Mouse (Mus musculus) thymus, adult 2 months (tissue): ENCODE measurements around the gene Pcbp1. TPM values are rescaled to one million over a fixed set of nuclear protein-coding genes. Genes with fewer than 3 reads are reported as not detected.

Experiments used
- DNase-seq: peaks from one replicate; pipeline ENCODE4 v3.0.0; 2021
- H3K27ac ChIP-seq: fragments of 200-500 bp; 2 replicates; pipeline ENCODE4 v1.5.1; 2012; ENCODE audit warnings: low read length, control low read depth; ENCODE audit not compliant: control insufficient read depth, insufficient read depth
- H3K27me3 ChIP-seq: fragments of 200-500 bp; 2 replicates; pipeline ENCODE4 v1.6.1; 2012; ENCODE audit warnings: mild to moderate bottlenecking, low read length, moderate library complexity, mixed read lengths; ENCODE audit not compliant: control insufficient read depth, insufficient read depth
- H3K36me3 ChIP-seq: fragments of 200-500 bp; 2 replicates; pipeline ENCODE4 v1.6.1; 2012; ENCODE audit warnings: mild to moderate bottlenecking, low read length, moderate library complexity; ENCODE audit not compliant: control insufficient read depth, insufficient read depth
- H3K4me1 ChIP-seq: fragments of 200-500 bp; replicated peaks from 2 replicates; pipeline ENCODE4 v1.6.1; 2012; ENCODE audit warnings: low read length; ENCODE audit not compliant: control insufficient read depth, insufficient read depth
- H3K4me3 ChIP-seq: fragments of 200-500 bp; 2 replicates; pipeline ENCODE4 v1.5.1; 2012; ENCODE audit warnings: mild to moderate bottlenecking, low read length, control low read depth, moderate library complexity; ENCODE audit not compliant: control insufficient read depth, insufficient read depth
- CTCF ChIP-seq: fragments of 200-500 bp; IDR thresholded peaks from 2 replicates; pipeline ENCODE4 v1.5.1; 2012; ENCODE audit warnings: mild to moderate bottlenecking, control low read depth, low read length, moderate library complexity, borderline replicate concordance; ENCODE audit not compliant: control insufficient read depth, poor library complexity, insufficient read depth; ENCODE audit errors: extremely low read depth
- POLR2A ChIP-seq: fragments of 200-500 bp; IDR thresholded peaks from 2 replicates; pipeline ENCODE4 v1.6.1; 2012; ENCODE audit warnings: mild to moderate bottlenecking, low read length, control low read depth, moderate library complexity; ENCODE audit not compliant: control insufficient read depth, poor library complexity, insufficient read depth; ENCODE audit errors: extremely low read depth
- WGBS: fragments of 180-500 bp; shearing (Covaris S2); methylation state at CpG from one replicate; pipeline ENCODE4 v1.1.7; 2018; 5-methylcytosine and 5-hydroxymethylcytosine counted together
- polyA plus RNA-seq: library from polyadenylated mRNA; depleted of rRNA; stranded (reverse); fragments of >200 nt; gene quantifications from 2 replicates; pipeline ENCODE4 v1.2.3, GENCODE M21; 2012

Pcbp1 gene
- polyA plus RNA-seq, 1 experiment: 291 TPM

DNA sequence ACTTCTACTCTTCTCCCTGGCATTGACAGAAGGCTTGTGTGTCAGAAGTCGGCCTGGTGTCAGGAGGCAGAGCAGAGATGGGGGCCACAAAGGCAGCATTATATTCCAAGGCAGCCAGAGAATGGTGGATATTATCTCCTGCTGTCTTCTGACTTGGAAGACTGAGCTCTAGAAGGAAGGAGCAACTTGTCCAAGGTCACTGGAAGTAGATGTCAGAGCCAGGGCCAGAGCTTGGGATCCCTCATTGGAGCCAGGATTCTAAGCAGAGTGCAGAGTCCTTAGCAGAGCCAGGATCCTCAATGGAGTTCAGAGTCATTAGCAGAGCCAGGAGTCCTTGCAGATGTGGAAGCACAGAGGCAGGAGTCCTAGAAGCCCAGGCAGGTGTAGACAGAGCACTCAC, 10.1 kb downstream of the Pcbp1 start:
- 100% methylated on average over 1 of the region's 1 CpGs for WGBS
- TF ChIP-seq POLR2A (no peak), CTCF (no peak)
- H3K4me1 ChIP-seq: no peaks in the 10 kb centered on the region
- H3K27me3 ChIP-seq: no peaks in the 10 kb centered on the region
- H3K27ac ChIP-seq: no peak overlapping the region
- no peak overlapping the region for H3K4me3 ChIP-seq
- H3K36me3 ChIP-seq: no peaks in the 10 kb centered on the region
- DNase-seq: no peak

DNA sequence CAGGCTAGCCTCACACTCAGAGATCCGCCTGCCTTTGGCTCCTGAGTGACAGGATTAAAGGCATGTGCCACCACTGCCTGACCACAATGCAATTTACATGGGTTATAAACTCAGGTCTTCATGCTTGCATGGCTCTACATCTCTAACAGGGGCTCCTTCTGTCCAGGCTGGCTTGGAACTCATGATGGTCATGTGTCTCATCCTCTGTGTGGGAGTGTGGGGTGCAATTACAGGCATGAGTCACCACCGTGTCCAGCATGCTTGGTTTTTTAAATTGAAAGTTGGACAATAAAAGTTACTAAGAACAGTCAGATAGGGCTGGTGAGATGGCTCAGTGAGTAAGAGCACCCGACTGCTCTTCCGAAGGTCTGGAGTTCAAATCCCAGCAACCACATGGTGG, 12.8 kb downstream of the Pcbp1 start:
- DNase-seq: no peak
- Histone ChIP-seq H3K27ac (no peak overlapping the region), H3K4me3 (no peak overlapping the region), H3K27me3 (no peaks in the 10 kb centered on the region), H3K4me1 (no peaks in the 10 kb centered on the region), H3K36me3 (no peaks in the 10 kb centered on the region)
- WGBS: 94% methylated on average over 4 of the region's 4 CpGs
- TF ChIP-seq CTCF (no peak), POLR2A (no peak)

DNA sequence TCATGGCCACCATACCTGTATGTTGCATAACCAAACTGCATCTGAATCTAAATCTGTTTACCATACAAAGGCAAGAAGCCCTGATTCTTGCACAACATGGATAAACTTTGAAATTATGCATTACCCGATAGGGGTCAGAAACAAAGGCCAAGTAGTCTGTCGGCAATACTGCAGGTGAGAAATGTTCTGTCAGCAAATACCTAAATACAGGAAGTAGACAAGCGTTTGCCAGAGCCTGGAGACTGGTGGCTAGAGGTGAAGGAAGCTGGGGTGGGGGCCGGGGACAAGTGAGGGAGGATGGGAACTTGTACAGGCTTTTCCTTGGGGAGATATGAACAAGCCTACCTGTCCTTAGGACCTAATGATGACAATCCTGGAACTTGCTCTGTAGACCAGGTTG, 15.1 kb downstream of the Pcbp1 start:
- DNase-seq: no peak
- TF ChIP-seq POLR2A (no peak), CTCF (no peak)
- no peaks in the 10 kb centered on the region for H3K27me3 ChIP-seq
- no peaks in the 10 kb centered on the region for H3K36me3 ChIP-seq
- 58% methylated on average over 4 of the region's 4 CpGs for WGBS
- H3K27ac ChIP-seq: no peak overlapping the region
- H3K4me1 ChIP-seq: no peaks in the 10 kb centered on the region
- no peak overlapping the region for H3K4me3 ChIP-seq

DNA sequence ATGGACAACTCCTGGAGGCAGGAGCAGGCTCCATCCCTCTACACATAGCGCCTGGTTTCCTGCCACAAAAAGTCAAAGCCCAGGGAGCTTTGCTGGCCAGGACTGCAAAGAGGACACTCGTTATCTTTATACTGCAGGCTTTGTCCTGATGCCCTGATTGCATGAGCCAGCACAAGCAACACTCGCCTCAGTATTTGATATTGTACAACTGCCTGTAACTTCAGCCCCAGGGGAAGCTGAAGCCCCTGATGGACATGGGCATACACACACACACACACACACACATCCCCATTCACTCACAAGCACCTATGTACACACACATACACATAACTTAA, 16.3 kb downstream of the Pcbp1 start:
- no peaks in the 10 kb centered on the region for H3K36me3 ChIP-seq
- no peaks in the 10 kb centered on the region for H3K4me1 ChIP-seq
- TF ChIP-seq POLR2A (no peak), CTCF (no peak)
- no peak overlapping the region for H3K27ac ChIP-seq
- no peak overlapping the region for H3K4me3 ChIP-seq
- no peaks in the 10 kb centered on the region for H3K27me3 ChIP-seq
- 92% methylated on average over 3 of the region's 3 CpGs for WGBS
- DNase-seq: no peak

DNA sequence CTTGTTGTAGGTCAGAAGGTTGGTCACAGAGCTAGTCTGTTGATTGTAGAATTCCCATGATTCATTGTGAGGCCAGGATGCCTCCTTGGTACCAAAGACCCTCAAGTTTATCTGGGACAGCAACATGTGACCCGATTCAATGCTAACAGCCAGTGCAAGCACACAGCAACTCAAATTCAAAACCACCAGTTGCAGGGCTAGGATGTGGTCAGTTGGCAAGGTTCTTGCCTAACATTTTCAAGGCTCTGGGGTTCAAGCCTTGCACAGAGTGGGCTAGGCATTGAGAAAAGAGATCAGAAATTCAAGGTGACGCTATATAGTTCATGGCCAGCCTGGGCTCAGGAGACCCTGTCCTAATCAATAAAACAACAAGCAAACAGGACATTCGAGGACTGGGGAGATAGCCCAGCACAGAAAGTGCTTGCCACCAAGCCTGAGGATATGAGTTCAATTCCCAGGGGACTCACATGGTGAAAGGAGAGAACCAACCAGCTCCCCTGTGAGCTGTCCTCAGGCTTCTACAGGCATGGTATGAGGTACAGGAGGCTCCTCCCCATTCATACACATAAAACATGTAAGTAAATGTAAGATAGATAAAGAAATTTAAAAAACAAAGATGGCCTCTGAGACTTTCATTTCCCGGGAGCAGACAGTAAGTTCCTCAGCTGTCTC, 16.8 kb downstream of the Pcbp1 start:
- Histone ChIP-seq H3K4me3 (no peak overlapping the region), H3K27ac (no peak overlapping the region), H3K4me1 (no peaks in the 10 kb centered on the region), H3K27me3 (no peaks in the 10 kb centered on the region), H3K36me3 (no peaks in the 10 kb centered on the region)
- TF ChIP-seq POLR2A: no peak
- DNase-seq: no peak
- WGBS: 92% methylated on average over 4 of the region's 4 CpGs

DNA sequence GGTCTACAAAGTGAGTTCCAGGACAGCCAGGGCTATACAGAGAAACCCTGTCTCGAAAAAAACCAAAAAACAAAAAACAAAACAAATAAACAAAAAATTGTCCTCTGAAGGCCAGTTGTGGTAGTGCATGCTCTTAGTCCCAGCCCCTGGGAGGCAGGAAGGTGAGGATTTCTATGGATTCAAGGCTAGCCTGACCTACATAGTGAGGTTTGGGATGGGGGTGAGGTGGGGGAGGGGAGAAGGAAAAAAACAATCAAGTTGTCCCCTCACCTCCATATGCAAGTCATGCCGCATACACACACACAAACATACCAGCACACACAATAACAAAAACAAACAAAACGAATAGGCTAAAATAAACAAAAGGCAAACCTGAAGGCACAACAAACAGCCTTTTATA, 17.4 kb downstream of the Pcbp1 start:
- H3K27me3 ChIP-seq: no peaks in the 10 kb centered on the region
- TF ChIP-seq CTCF (no peak), POLR2A (no peak)
- DNase-seq: no peak

DNA sequence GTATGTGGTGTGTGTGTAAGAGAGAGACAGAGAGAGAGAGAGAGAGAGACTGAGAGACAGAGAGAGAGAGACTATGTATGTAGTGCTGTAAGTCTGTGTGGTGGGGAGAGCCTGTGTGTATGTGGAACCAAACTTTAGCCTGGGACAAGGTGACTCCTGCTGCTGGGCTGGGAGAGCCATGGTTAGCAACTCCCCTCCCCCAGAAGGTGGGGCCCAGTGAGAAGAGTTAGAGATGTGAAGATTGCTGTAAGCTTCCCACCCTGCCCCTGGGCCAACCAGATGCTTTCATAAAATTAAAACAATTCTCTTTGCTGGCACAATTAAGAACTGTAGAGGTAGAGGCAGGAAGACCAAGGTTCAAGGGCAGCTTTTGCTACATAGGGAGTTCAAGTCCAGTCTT, 19.0 kb downstream of the Pcbp1 start:
- Histone ChIP-seq H3K4me1 (no peaks in the 10 kb centered on the region), H3K27me3 (no peaks in the 10 kb centered on the region)
- DNase-seq: no peak

More for the DNA sequence above, 17.4 kb downstream of the Pcbp1 start:
- Histone ChIP-seq H3K27ac (no peak overlapping the region), H3K4me1 (no peaks in the 10 kb centered on the region), H3K4me3 (no peak overlapping the region), H3K36me3 (no peaks in the 10 kb centered on the region)
- 97% methylated on average over 3 of the region's 3 CpGs for WGBS

More for the DNA sequence above, 19.0 kb downstream of the Pcbp1 start:
- no peak overlapping the region for H3K4me3 ChIP-seq
- TF ChIP-seq POLR2A: no peak
- TF ChIP-seq CTCF: no peak
- no peaks in the 10 kb centered on the region for H3K36me3 ChIP-seq
- no peak overlapping the region for H3K27ac ChIP-seq
